Mouse (Mus musculus) olfactory bulb, adult 2 months (tissue): Measurements from ENCODE around the gene Mvp.

ENCODE experiments used
- CTCF ChIP-seq: fragments of 200-500 bp; IDR thresholded peaks from 2 replicates; pipeline ENCODE4 v1.5.1; 2012; ENCODE audit warnings: low read depth, mild to moderate bottlenecking, low read length, moderate library complexity; ENCODE audit not compliant: insufficient read depth
- POLR2A ChIP-seq: fragments of 200-500 bp; IDR thresholded peaks from 2 replicates; pipeline ENCODE4 v1.6.1; 2012; ENCODE audit warnings: mild to moderate bottlenecking, low read depth, low read length, moderate library complexity; ENCODE audit not compliant: insufficient read depth

DNA sequence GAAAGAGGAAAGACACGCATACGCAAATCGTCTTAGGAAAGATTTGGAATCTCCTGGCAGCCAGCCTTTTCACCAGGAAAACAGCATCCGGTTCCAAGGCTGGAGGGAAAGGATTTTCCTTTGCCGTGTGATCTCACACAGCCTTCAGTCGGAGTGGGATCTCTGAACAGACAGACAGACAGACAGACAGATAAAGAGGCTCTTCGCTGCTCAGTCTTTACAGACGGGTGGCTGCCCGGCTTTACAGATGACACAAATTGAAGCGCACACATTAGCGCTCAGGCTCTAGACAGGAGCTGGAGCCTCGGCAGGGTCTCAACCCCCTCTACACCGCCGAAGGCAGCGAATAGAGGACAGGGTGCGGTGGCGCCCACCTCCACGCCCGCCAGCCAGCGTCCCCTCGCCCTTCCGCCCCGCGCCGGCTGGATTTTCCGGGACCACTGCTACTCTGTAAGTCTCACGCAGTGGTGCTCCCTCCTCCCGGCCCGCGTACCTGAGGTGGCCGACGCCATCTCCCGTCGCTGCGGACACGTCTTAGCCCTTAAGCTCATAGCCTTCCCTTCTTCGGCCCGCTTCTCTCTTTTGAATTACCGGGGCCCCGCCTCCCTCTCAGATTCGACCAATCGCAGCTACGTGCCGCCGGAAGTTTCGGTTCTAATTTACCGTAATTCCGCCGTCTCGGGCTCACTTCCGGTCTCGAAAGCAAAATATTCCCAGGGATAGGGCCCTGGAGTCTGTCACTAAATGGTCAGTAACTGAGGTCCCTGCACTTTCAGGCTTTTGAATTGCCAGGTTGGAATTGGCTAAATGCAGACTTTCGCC lies 27.6 kb upstream of the Mvp start, which contains the start of gene Kif22:
- TF ChIP-seq POLR2A (no peak), CTCF (no peak)
